Mouse (Mus musculus) spleen, postnatal 4 days (tissue): Measurements from ENCODE around the gene Tom1l1.

Experiments
- DNase-seq, 2 experiments: peaks; one replicate each; pipeline ENCODE4 v3.0.0; 2022; ENCODE audit warnings: low spot score in 2 of 2

Gene Tom1l1

DNA sequence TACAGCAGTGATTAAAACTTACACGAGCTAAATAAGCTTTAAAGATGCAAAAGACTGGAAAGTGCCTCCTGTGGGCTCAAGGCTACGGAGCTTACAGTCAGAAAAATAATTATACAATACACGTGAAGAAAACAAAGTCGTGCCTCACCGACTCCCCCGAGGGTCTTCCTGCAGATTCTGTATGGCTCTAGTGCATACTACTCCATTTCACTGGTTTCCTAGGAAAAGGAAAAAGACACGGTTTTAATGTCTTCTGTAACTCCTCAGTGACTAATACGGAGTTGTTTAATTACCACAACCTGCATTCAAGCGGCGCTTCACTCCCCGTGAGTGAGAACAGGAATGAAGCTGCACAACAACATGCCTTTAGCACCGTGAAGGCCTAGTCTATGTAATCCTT lies 66.1 kb downstream of the Tom1l1 start:
- no peak for DNase-seq

DNA sequence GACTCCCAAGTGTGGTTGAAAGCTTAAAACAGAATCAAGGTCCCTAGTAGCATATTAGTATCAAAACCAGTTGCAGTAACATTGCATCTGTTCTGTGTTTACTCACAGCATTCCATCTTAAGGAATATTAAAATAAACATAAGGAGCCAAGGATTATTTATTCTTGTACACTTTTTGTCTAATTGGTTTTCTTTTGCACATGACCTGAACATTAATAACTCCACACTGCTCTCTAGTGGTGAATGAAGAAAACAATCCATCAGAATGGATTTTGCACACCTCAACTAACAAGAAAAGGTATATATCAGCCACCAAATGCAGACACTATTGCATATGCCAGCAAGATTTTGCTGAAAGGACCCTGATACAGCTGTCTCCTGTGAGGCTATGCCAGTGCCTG lies 71.7 kb downstream of the Tom1l1 start:
- no peak for DNase-seq

DNA sequence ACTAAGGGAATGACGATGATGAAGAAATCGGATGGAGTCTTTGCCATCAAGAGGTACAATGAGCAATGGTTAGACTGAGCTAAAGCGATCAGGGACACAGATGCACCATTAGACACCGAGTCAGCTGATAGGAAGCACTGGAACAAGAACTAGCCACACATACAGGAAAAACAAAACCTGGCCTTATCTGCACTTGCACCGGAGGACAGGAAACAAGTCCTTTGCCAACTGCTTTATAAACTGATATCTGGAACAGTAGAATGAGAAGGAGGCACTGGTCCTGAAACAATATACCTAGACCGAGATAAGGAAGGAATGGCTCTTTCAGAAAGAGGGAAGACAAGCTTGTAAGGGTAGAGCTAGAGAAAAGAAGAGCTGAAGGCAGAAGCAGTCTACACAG lies 73.4 kb downstream of the Tom1l1 start:
- no peak for DNase-seq

DNA sequence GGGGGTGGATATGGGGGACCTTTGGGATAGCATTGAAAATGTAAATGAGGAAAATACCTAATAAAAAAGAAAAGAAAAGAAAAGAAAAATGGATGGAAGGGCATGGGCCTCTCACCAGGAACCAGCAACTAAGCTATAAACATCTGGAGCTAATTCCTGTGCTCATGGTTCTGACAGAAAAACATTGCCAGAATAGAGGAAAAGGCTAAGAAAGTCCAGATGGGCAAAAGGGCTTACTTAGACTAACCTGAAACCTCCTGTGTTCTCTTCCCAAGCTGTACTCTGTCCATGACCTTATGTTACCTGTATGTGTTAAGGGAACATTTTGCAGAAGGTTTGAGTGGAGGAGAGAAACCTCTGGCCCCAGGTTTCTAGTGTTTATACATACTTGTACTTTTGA lies 76.0 kb downstream of the Tom1l1 start:
- no peak for DNase-seq

DNA sequence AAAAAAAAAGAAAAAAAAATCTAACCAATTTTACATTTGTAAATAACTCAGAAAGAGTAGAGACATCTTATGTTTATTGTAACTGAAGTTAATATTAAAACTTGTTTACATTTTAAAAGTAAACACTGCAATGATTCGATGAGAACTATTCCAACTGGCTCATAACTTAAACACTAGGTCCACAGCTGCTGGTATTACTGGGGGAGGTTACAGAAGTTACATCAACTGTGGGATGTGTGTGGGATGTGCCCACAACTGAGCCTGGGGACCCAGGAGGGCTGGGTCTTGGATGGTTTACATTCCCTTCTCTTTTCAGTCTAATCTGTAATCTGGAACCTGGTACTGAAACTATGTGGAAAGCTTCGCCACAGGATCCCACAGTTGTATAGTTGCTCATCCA lies 85.1 kb downstream of the Tom1l1 start:
- no peak for DNase-seq

DNA sequence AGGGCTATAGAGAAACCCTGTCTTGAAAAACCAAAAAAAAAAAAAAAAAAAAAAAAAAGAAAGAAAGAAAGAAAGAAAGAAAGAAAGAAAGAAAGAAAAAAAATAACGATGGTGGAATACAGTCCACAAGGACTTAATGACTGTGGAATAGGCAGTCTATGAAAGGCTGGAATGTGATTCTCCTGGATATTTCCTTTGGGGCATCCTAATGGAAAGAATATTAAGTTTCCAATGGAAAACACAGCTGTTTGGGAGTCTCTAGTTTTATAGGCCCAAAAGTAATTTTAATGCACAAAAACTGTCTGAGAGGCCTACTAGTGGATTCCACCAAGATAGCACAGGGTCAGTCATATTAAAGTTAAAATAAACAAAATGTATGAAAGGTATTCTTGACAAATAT lies 92.3 kb downstream of the Tom1l1 start:
- no peak for DNase-seq
